ENCODE assay signal across 9 mouse cellular contexts in genomic region chr17:12195137-12195536, GRCm38 (mm10).
DNase-seq lines count a peak whose midpoint lies in the region; ATAC-seq lines count a peak whose summit lies in the region.
"Had no signal": no experiment of that assay in that cellular context is flagged by ENCODE, and none has a peak within 500 bp of the region (broad histone marks: within the 10 kb centered on the region; RNA-seq: fewer than 3 reads in every experiment).

No protein-coding gene starts in this region.

- no peaks in the 10 kb centered on the region for H3K9me3 ChIP-seq in heart, embryonic 12.5 days (replicated peaks)
- no peaks in the 10 kb centered on the region for H3K9me3 ChIP-seq in heart, embryonic 13.5 days
- H3K9me3 ChIP-seq in liver, embryonic 13.5 days (replicated peaks) = no peaks in the 10 kb centered on the region

- H3K36me3 ChIP-seq in heart, embryonic 12.5 days = peaks cover 6% of the 10 kb centered on the region
- H3K36me3 ChIP-seq in heart, embryonic 13.5 days = no peaks in the 10 kb centered on the region
- H3K36me3 ChIP-seq in liver, embryonic 13.5 days = peaks cover 65% of the 10 kb centered on the region

- no peak overlapping the region for H3K4me3 ChIP-seq in heart, embryonic 12.5 days
- H3K4me3 ChIP-seq in heart, embryonic 13.5 days = no peak overlapping the region
- H3K4me3 ChIP-seq in liver, embryonic 13.5 days (replicated peaks) = no peak overlapping the region

- no peaks in the 10 kb centered on the region for H3K27me3 ChIP-seq in heart, embryonic 12.5 days (replicated peaks)
- no peaks in the 10 kb centered on the region for H3K27me3 ChIP-seq in heart, embryonic 13.5 days (replicated peaks)
- no peaks in the 10 kb centered on the region for H3K27me3 ChIP-seq in liver, embryonic 13.5 days

- H3K4me1 ChIP-seq in heart, embryonic 12.5 days (replicated peaks) = peaks cover 20% of the 10 kb centered on the region
- peaks cover 25% of the 10 kb centered on the region for H3K4me1 ChIP-seq in heart, embryonic 13.5 days
- H3K4me1 ChIP-seq in liver, embryonic 13.5 days (replicated peaks) = peaks cover 85% of the 10 kb centered on the region

- 22% methylated on average over 5 of the region's 5 CpGs for WGBS in heart, embryonic 12.5 days
- 20% methylated on average over 5 of the region's 5 CpGs for WGBS in heart, embryonic 13.5 days
- 43% methylated on average over 5 of the region's 5 CpGs for WGBS in liver, embryonic 13.5 days (ENCODE audit: insufficient replicate concordance)

- 0 out of 2 replicates have a peak, but pooled peaks have one; percentile 52 for ATAC-seq in heart, embryonic 12.5 days (ENCODE audit: insufficient number of reproducible peaks, low FRiP score)
- no peak for ATAC-seq in heart, embryonic 13.5 days (ENCODE audit: extremely low read depth, insufficient number of reproducible peaks, low FRiP score, low TSS enrichment)
- peak; percentile 40; the same call in 1 of the 2 replicates for ATAC-seq in liver, embryonic 13.5 days (ENCODE audit: low read depth)

- H3K4me2 ChIP-seq in heart, embryonic 12.5 days = peak overlapping the region; percentile 38
- H3K4me2 ChIP-seq in heart, embryonic 13.5 days = peak overlapping the region; percentile 47
- peak overlapping the region; percentile 39 for H3K4me2 ChIP-seq in liver, embryonic 13.5 days

- no peak overlapping the region for H3K9ac ChIP-seq in heart, embryonic 12.5 days
- 0 out of 2 replicates have a peak overlapping the region, but pooled peaks have one; percentile 8 for H3K9ac ChIP-seq in heart, embryonic 13.5 days
- peak overlapping the region; percentile 66 for H3K9ac ChIP-seq in liver, embryonic 13.5 days

- H3K27ac ChIP-seq in heart, embryonic 12.5 days (ENCODE audit: poor library complexity, severe bottlenecking) = peak overlapping the region; percentile 45
- H3K27ac ChIP-seq in heart, embryonic 13.5 days (replicated peaks) = peak overlapping the region; percentile 51
- H3K27ac ChIP-seq in liver, embryonic 13.5 days = peak overlapping the region; percentile 82
- H3K27ac ChIP-seq: macrophage had no signal

- DNase-seq in heart, adult 11 months = no peak
- DNase-seq in ES-CJ7 (ENCODE audit: low read depth, low spot score) = peak; percentile 71
- no peak for DNase-seq in liver, embryonic 13.5 days
- no peak for DNase-seq in right cerebral cortex, postnatal 4 days
- DNase-seq in cerebellum, adult 11-12 months = no peak
- DNase-seq in layer of hippocampus, postnatal 10 days (ENCODE audit: low spot score in 2 of 2) = no peak
